Mouse (Mus musculus) bone marrow, adult 2 months (tissue): ENCODE data around the gene Sh3bgrl2.

Experiments
- CTCF ChIP-seq: fragments of 200-500 bp; IDR thresholded peaks from 2 replicates; pipeline ENCODE4 v1.5.1; 2011; ENCODE audit warnings: low read length, control low read depth; ENCODE audit not compliant: control insufficient read depth, insufficient read depth
- POLR2A ChIP-seq: fragments of 200-500 bp; IDR thresholded peaks from 2 replicates; pipeline ENCODE4 v1.6.1; 2011; ENCODE audit warnings: low read depth, mild to moderate bottlenecking, control low read depth, low read length, borderline replicate concordance; ENCODE audit not compliant: control insufficient read depth

GRCm38 (mm10) chr9:83616586-83617081 lies 68.5 kb downstream of the Sh3bgrl2 start:
- TF ChIP-seq CTCF, result no peak
- TF ChIP-seq POLR2A, result no peak
